Mouse (Mus musculus): Measurements from ENCODE around the gene Bpifb9a.
"Not testable (repeated sequence)": the region's sequence is repeated elsewhere in the genome, so short reads cannot be mapped to it uniquely, and the experiment has no call there.

GRCm38 (mm10) chr2:154304604-154305003, 47.0 kb downstream of the Bpifb9a start:
- not testable (repeated sequence) for TF ChIP-seq CTCF (IDR thresholded peaks at IDR 0.05; ENCODE audit: extremely low read depth, insufficient read length, insufficient replicate concordance, low read depth, low read length); POLR2A (IDR thresholded peaks at IDR 0.05; ENCODE audit: low read depth, low read length)
